Mouse (Mus musculus): ENCODE results near the gene Qsox2. TPM values are rescaled to one million over a fixed set of nuclear protein-coding genes. Genes with fewer than 3 reads are reported as not detected.

The Qsox2 gene
- polyA plus RNA-seq (2015; fragmentation: Nextera tagmentation; extraction: Ambion mirVana): 15.8 and 16.8 TPM in 2 replicates

DNA sequence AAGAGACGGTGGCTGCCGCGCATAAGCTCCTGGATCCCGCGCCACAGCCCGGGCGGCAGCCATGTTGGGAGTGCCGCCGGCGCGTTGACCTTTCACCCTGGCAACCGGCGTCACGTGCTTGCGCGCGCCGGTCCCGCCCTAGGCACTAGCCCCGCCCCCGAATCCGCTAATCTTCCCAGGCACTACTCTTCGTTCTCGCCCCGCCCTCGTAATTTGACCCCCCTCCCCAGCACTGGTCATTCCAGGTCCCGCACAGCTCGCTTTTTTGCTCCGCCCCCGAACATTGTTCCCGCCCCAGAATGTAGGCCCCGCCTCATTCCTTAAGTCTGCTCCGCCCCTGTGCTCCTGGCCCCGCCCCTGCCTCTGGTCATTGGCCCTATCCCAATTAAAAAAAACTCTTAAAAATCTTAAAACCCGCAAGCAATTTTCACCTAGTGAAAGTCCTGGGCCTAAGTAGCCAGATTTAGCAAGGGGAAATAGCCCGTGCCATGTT, at the start of gene Qsox2:
Gene Qsox2, minus strand, starts transcription at position 236 of the 493 bp plus-strand sequence.

DNA sequence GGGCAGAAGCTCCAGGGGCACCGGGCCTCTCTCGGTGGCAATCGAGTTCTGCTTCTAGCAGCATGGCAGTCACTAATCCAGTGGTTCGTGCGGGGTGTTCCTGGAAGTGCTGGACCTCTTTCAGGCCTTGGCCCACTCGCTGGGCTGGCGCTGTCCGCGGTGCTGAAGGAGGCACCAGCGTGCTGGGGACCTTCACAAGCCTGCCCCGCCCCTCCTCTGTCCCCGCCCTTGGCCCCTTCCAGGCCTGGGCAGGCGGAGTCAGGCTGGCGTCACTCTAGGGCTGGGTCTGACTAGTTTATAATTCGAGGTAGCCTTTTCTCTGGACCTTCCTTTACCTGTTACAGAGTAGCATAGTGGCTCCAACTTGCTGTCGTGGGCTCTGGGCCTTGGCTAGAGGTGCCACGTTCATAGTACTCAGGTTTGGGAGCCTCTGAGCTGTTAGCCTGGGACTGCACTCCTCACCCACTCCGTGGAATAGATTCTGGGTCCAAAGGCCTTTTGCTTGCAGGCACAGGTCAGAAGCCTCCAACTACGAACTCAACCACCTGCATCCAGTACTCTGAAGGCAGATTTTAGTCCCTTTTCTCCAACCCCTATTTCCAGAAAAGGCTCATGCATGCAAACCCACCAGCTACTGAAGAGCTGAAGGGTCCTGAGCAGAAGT, 29.1 kb downstream of the Qsox2 start, which contains the start of gene Lhx3:
Gene Lhx3, minus strand, starts transcription at position 164 of the 664 bp plus-strand sequence.

Other genes starting within 250 kb of the Qsox2 start
- gene Ubac1, start 215.8 kb downstream of the Qsox2 start, polyA plus RNA-seq (2015; fragmentation: Nextera tagmentation; extraction: Ambion mirVana): 55.9 and 57.4 TPM in 2 replicates
- gene Nacc2, start 114.3 kb downstream of the Qsox2 start, polyA plus RNA-seq (2015; fragmentation: Nextera tagmentation; extraction: Ambion mirVana): 33.4 and 34.4 TPM in 2 replicates
- gene Lhx3, start 29.2 kb downstream of the Qsox2 start, polyA plus RNA-seq (2015; fragmentation: Nextera tagmentation; extraction: Ambion mirVana): not detected in 2 replicates
- 0.10 and 0.30 TPM in 2 replicates for gene Ccdc187, start 57.0 kb upstream of the Qsox2 start, polyA plus RNA-seq (2015; fragmentation: Nextera tagmentation; extraction: Ambion mirVana)
- gene Gpsm1, start 78.0 kb upstream of the Qsox2 start, polyA plus RNA-seq (2015; fragmentation: Nextera tagmentation; extraction: Ambion mirVana): 18.5 and 18.7 TPM in 2 replicates
- 16.4 and 17.4 TPM in 2 replicates for gene Dnlz, start 114.6 kb upstream of the Qsox2 start, polyA plus RNA-seq (2015; fragmentation: Nextera tagmentation; extraction: Ambion mirVana)
- 0.52 and 2.4 TPM in 2 replicates for gene Card9, start 123.4 kb upstream of the Qsox2 start, polyA plus RNA-seq (2015; fragmentation: Nextera tagmentation; extraction: Ambion mirVana)
- gene Snapc4, start 143.1 kb upstream of the Qsox2 start, polyA plus RNA-seq (2015; fragmentation: Nextera tagmentation; extraction: Ambion mirVana): 9.9 and 10.2 TPM in 2 replicates
- gene Entr1, start 151.8 kb upstream of the Qsox2 start, polyA plus RNA-seq (2015; fragmentation: Nextera tagmentation; extraction: Ambion mirVana): 61.4 and 68.2 TPM in 2 replicates
- 65.7 and 71.1 TPM in 2 replicates for gene Pmpca, start 151.8 kb upstream of the Qsox2 start, polyA plus RNA-seq (2015; fragmentation: Nextera tagmentation; extraction: Ambion mirVana)
- 7.9 and 8.8 TPM in 2 replicates for gene Inpp5e, start 171.7 kb upstream of the Qsox2 start, polyA plus RNA-seq (2015; fragmentation: Nextera tagmentation; extraction: Ambion mirVana)
- 12.1 and 13.2 TPM in 2 replicates for gene Sec16a, start 207.7 kb upstream of the Qsox2 start, polyA plus RNA-seq (2015; fragmentation: Nextera tagmentation; extraction: Ambion mirVana)